Mouse (Mus musculus): ENCODE results near the gene Pard6b.
"Not testable (repeated sequence)": the region's sequence is repeated elsewhere in the genome, so short reads cannot be mapped to it uniquely, and the experiment has no call there.

The Pard6b gene

DNA sequence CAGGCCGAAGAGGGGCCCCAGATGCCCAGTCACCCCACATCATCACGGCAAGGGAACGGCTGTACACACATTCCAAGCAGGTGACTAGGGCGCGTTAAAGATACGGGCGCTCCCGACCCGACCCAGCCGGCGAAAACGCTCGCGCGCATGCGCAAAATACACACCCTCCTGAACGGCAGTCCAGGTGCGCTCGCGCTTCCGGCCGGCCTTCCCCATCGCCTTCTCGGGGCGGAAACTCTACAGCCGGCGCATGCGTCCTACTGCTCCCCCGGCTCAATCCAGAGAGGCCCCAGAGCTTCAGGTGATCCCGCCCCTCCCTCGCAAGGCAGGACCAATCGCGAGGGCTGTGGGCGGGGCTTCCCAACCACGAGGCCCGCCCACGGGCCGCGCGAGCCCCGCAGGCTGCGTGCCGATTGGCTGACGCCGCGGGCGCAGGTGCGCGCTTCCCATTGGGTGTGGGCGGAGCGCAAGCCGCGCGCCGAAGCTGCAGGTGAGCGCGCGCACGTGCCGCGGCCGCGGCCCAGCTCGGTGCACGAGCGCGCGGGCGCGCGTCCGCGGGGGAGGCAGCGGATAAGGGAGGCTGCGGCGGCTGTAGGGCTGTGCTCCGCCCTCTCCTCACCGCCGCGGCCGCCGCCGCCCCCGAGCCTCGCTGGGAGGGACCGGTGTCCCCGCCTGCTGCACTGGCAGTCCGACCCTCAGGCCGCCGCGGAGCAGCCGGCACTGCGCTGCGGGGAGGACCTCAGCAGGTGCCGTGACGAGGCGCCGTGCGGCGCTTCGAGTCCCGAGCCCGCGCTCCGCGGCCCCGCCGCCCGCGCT, at the start of gene Pard6b:
Gene Pard6b, plus strand, starts transcription at position 574 of the 816 bp plus-strand sequence.
- DNase-seq, result peak; percentile 99

DNA sequence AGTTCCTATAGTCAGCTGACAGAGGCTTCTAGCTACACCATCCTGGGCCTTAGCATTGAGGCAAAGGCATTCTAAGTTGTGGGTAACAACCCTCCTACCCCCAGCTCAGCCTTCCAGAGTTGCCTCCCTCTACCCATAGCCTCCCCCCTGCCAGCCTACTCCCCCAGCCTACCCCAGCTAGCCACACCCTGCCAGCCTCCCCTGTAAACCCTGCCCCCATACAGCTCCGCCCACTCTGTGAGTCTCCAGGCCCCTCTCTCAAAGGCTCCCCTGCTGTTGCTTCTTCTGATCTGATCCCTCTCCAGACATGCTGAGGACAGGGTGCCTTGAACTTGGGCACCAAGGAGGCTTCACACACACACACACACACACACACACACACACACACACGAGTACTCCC, 49.0 kb upstream of the Pard6b start:
- no peak for DNase-seq

DNA sequence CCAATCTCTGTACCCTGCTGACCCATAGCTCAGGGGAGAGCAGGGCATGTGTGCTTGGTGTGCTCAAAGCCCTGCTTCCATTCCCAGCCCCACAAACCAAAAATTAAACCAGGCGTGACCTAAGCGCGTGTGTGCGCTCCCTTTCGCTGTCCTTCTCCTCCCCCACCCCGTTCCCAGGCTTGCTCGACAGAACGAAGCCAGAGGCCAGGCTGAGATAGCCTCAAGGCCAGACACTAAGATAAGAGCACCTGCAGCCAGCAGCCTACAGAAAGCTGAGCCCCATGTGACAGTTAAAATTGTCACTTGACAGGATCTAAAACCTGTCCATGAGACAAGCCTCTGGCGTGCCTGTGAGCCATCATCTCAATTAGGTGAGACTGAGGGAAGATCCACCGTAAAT, 46.9 kb upstream of the Pard6b start:
- no peak for DNase-seq

DNA sequence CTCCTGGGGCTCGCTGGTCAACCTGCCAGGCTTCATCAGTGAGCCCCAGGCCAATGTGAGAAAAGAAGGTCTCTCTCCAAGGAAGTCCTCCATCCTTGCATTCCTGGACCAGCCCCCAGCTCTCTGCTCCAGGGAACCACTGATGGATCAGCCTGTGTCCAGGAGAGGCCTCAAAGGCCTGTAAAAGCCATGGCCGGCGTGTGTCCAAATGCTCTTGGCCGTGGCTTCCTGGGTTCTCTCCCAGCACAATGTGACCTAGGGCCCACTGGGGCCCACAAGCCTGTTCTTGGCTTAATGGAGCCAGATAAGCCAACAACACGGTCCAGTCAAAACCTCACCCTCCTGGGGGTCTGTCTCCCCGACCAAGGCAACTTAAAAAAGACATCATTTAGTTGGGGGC, 44.9 kb upstream of the Pard6b start:
- DNase-seq, result no peak

DNA sequence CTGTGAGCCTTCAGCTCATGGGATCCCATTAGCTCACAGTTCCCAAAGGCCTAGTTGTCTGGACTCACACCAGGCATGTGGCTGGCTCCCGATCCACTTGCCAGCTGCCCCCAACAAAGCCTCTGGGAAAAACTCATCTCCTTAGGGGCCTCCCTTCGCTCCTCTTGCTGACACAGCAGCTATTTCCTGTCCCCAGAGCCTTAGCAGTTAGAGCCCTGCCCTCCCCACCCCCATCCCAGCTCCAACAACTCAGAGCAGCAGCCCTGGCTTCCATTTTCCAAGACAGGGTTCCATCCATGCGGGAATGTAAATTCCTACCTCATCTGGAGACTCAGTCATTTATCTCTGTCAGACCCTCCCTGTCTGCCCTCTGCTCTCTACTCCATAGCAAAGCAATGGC, 43.7 kb upstream of the Pard6b start:
- DNase-seq, result no peak

DNA sequence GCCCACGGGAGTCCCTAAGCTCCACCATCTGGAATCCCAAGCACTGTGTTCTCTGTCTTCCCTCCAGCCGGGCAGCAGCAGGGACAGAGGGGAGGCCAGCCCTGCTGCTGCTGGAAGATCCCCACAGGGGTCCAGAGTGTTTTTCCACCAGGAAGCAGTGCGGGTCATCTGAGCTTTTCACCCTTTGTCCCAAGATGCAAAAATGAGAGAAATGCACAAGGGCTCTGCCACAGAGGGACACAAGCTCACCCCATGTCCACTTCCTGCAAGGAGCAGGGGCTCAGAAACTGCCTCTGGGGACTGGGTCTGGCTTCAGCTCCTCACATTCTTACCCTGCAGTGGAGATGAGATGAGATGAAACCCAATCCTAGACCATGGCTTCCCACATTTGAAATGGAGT, 40.1 kb upstream of the Pard6b start:
- no peak for DNase-seq

DNA sequence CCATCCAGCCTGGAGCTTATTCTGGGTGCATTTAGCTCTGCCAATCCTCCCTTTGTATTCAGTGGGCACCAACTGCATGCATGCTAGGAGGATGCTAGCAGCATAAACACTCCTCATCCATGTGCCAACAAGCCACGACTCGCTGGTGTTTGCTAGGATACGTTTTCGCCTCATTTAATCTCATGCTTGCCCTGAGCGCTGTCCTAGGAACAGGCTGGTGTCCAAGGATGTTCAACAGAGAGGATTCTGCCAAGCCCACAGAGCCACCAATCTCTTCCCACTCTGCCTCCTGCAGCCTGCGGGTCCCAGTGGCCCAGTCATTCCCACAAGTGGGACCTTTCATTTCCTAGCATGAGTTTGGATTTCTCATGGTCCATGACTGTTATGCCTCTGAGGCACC, 38.8 kb upstream of the Pard6b start:
- no peak for DNase-seq

DNA sequence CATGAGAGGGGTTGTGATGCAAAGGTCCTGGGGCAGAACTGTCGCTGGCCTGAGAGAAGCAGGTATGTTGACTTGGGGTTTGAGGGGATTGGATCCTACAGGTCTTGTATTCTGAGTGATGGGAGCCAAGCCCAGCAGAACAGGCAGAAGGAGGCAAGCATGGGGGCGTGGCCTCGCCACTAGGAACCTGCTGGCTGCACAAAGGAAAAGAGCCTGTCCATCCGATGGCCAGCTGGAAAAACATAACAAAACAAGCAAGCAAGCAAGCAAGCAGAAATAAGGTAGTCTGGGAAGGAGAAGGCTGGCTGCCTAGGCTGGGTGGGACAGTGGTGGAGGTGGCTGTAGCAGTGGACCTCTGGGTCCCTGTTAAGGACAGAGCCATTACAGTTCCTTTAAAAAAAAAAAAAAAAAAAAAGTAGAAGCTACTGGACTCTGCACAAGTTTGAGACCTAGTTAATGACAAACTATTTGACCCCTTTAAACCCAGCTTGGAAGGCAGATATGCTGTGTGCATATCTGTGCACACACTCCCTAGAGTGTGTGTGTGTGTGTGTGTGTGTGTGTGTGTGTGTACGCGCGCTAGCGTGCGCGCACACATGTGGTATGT, 36.0 kb upstream of the Pard6b start:
- no peak for DNase-seq

DNA sequence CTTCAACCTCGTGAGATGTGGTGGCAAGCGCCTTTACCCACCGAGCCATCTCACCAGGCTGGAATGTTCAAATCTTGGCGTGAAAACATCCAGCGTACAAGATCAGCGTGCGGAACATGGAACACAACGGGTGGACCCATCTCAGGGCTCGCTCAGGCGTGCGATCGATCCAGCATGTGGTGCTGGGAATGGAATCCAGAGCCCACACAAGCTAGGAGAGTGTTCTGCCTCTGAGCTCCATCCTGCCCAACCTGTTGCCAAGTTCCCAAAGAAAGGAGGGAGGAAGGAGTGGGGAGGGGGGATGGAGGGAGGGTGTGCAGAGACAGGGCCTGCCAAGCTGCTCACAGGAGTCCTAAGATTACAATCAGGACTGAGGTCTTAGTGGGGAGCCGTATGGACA, 35.4 kb upstream of the Pard6b start:
- no peak for DNase-seq

DNA sequence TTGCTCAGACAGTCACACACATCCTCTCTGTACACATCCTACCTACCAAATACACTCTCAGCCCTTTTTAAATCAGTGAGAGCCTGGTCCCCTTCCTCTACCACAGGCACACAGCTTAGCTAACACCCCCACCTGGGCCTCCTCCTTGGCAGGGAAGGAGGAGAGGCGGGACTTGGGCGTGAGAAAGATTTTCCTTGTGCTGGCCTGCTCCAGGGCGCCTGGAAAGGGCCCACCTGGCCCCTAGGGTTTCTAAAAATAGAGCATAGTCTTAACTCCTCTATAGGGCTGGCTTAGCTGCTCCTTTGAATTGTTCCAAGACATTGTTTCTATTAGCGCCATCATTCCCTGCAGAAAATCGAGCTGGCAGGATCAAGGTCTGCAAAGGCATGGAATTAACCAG, 35.0 kb upstream of the Pard6b start:
- no peak for DNase-seq

DNA sequence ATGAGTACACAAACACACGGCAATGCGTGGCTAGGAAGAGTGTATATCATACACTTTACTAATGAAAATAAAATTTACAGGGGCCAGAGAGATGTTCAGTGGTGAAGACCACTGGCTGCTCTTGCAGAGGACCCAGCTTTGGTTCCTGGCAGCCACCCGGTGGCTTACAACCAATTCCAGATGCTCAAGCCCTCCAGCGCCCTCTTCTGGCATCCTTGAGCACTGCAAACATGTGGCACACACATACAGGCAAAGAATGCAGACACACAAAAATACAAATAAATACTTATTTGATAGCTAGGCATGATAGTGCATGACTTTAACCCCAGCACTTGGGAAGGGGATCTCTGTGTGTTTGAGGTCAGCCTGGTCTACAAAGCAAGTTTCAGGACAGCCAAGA, 34.3 kb upstream of the Pard6b start:
- DNase-seq, result no peak

DNA sequence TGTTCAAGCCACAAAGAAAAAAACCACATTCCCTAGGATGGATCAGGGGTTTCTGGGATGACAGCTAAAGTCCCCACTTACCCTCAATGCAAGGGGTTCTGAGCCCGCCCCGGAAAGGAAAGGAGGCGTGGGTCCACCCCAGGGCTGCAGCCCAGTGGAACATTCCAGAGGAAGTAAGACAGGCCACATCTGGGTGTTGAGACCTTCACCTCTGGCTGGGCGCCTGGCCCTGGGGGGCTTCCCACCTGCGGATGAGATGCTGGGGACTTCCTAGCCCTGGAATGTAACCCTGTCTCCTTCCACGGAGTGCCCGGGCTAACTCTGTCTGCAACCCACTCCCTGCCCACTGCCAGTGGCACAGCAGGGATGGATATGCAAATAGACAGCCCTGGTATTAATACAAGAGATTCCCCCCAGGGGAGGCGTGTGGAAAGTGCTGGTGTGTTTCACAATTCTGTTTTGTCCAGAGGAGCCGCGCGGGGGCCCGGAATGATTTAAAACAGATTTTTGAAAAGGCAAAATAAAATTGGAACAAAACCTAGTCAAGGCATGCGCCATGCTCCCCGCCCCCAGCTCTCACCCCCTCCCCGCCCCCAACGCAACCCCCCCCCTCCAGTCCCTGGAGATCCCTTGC, 31.7 kb upstream of the Pard6b start:
- no peak for DNase-seq

DNA sequence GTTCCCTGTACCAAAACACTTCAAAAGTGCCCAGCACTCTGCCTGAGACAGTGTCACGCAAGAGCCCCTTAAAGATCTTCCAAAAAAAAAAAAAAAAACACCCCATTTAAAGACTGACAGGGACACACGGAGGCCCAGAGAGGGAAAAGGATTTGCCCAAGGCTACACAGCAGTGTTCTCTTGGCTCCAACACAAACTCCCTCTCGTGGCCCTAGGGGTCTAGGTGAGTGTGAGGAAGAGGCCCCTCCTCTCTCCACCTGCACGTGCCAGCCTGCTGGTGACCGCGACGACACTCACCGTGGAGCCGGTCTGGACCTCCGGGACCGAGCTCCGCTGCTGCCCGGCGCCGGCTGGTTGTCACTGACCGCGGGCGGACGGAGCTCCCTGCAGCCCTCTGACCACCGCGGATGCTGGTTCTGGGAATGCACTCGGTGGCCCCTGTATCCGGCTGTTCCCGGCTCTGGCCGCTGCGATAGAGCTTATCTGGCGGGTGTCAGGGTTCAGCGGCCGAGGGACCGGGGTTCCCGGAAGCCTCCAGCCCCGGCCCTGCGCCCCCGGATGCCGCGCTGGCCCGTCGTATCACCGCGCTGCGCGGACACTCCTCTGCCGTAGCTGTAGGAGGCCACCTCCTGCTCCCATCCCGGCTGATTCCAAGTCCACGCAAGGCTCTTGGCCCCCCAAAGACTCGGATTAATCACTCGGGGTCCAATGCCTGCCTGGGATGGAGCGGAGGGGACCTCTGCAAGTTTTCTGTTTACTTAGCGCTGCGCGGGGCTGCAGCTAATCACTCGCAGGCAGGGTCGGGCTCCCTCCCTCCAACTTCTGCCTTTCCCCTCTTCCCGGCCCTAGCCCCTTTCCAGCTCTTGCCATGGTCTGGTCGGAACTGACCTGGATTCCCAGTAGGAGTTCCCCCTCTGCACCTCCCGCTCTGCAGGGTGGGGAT, 30.5 kb upstream of the Pard6b start:
- no peak for DNase-seq

DNA sequence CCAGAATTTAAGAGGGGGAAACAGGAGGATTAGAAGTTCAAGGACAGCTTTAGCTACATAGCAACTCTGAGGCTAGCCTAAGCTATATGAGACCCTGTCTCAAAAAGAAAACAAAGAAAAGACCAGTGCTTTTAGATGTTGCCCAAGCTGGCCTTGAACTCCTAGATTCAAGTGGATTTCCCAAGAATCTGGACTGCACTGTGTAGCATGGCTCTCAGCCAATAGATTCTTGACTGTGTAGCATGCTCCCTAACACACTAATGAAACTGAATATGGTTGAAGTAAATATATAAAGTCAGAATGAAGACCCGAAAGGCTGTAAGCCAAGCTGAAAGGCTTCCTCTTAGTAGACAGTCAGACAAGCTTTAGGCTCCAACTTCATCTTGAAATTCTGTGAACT, 28.6 kb upstream of the Pard6b start:
- no peak for DNase-seq

DNA sequence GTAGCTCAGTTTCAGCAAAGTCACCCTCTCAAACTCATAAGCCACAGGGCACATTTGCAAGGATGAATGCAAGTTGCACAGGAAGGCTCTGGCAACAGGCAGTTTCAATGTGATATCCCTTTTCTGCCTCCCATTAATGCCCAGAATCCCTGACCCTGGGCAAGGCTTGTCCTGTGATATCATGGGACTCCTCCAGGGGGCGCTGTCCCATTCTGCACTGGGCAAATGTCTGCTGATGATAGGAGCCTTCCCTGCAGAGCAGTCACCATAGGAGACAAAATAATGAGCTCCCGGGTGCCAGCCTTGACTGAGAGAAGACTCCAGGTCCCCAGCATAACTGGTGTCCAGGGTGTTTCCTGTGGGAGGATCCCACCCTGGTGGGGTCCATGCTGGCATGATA, 28.1 kb upstream of the Pard6b start:
- DNase-seq, result no peak

DNA sequence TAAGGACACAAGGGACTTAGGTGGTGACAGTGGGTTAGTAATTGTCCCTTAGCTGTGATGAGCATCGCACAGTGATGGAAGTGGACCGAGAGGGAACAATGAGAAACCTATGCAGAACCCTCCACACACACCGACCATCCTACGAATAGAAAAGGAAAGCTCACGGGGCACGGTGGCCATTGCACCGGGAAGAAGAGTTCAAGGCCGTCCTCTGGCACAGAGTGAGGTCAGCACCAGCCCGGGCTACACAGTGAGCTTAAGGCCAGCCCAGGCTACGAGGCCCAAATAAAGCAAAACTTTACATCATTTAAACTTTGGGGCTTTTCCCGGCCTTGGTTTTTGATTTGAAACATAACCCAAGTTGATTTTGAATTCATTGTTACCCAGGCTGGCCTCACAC, 26.7 kb upstream of the Pard6b start:
- DNase-seq, result no peak

DNA sequence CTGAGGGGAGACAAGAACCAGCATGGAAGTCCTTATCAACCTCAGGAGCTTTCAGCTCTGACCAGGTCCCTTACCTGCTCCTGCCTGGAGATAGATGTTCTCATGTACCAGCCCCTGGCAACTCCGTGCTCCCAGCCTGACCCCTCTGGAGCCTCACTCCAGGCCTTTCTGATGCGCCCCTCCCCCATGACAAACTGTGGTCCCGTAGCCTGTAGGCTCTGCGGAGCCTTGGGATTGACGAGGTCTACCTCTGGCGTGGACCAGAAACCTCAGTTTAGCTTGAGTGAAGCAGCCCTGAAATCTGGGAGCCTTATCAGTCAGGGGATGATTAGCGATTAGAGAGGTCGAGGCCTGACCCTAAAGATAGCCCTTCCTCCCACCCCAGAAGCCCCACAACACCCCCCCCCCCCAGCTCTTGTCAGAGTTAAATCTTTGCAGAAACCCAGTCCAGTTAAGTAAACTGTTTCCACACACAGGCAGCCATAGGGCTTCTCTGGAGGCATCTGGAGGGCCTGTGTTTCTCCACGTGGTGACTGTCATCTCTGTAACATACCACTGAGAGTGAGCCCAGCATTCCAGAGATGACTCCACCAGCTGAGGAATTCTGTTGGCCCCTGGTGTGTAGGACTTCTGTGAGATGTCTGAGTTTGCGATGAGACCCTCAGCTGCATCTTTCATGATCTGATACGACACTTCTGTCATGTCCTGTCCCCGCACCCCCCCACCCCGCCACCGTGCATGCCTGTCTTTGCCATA, 24.7 kb upstream of the Pard6b start:
- no peak for DNase-seq

DNA sequence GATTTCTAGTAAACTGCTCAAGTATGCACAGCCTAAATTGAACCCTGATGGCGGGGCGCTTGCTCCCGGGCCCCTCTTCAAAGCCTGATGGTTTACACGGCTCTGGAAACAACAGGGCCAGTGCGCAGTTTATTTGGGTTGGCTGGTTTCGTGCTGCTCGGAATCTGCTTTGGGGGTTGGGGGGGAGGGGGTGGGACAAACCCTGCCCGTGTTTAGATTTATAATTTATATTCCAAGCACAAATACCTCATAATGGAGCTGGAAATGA, 24.2 kb upstream of the Pard6b start:
- DNase-seq, result no peak

DNA sequence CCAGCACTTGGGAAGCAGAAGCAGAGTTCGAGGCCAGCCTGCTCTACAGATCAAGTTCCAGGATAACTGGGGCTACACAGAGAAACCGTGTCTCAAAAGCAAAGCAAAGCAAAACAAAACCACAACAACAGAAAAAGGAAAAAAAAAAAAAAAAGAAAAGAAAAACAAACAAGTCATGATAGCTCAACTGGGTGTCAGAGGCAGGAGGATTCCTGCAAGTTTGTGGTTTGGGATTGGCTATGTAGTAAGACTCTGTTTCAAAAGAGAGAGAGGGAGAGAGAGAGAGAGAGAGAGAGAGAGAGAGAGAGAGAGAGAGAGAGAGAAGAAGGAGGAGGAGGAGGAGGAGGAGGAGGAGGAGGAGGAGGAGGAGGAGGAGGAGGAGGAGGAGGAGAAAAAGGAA, 22.9 kb upstream of the Pard6b start:
- DNase-seq, result not testable (repeated sequence)

DNA sequence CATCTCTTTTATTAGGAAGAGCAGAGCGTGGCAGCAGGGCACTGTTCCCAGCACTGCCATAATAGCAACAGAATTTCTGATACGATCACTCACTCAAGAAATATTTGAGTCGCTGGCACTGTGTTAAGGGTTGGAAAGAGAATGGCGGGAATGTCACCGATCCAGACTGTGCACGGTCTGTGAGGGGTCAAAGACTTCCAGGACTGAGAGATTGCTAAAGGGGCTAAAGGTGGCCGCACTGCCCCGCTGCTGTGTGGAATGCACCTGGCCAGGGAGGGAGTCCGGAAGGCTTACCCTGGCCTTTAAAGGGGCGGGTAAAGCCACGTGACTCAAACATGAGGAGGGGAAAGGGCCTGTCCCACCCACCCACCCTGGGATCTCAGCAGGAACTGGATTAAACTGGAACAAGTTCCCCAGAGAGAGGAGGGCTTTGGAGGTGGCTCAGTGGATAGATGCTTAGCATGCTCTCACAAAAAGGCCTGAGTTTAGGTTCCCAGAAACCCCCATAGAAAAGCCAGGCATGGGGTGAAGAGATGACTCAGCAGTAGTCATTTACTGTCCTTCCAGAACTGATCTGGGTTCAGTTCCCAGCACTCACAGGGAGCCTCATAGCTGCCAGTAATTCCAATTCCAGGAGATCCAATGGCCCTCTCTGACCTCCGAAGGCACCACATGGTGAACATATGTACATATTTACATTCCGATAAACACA, 22.2 kb upstream of the Pard6b start:
- no peak for DNase-seq

DNA sequence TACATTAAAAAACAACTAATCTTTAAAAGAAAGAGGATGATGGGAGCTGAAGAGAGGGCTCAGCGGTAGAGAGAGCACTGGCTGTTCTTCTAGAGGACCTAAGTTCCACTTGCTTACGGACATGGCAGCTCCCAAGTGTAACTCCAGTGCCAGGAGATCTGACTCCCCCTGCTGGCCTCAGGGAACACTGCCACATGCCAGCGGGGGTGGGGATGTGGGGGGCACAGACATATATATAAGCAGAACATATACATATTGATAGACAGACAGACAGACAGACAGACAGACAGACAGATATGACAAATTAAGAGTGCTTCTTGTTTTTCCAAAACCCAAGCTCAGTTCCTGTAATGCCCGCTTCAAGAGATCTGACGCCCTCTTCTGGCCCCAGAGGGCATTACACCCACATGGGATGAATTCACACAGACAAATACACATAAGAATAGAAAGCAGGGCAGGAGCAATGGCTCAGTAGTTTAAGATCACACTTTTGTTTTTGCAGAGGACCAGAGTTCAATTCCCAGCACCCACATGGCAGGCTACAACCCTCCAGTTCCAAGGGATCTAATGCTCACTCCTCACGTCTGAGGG, 21.5 kb upstream of the Pard6b start:
- DNase-seq, result no peak

DNA sequence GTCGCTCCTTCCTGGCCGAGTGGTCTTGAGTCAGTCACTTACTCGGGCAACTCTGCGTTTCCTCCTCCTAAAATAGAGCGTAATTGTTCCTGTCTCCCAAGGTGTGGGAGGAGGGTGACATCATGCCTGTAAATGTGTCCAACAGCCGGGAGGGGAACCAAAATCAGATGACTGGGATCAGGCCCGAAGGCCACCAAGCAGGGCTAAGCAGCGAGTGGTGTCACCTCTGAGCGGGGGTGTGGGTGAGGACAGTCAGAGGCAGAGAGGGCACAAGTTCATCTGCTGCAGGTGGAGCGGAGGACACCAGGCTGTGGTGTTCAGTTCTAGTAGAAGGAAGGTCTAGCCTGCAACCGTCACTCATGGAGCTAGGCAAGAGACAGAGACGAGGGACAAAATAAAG, 17.1 kb upstream of the Pard6b start:
- DNase-seq, result no peak
